Mouse (Mus musculus) retina, postnatal 7 days (tissue): ENCODE measurements around the gene Gm28845.
"Not testable (repeated sequence)": the region's sequence is repeated elsewhere in the genome, so short reads cannot be mapped to it uniquely, and the experiment has no call there.

Experiments used
- DNase-seq: peaks from one replicate; pipeline ENCODE4 v3.0.0-alpha.2; 2012; ENCODE audit warnings: low read depth, low spot score

Gm28845 gene

GRCm38 (mm10) chr1:65107654-65108279 is 11.6 kb downstream of the Gm28845 start:
- no peak for DNase-seq

- DNase-seq, result no peak
Measured at GRCm38 (mm10) chr1:65103273-65103672, 16.1 kb downstream of the Gm28845 start, which contains the start of gene Cryga. Gene Cryga (minus strand): TSS chr1:65103373.

- no peak for DNase-seq
Measured at GRCm38 (mm10) chr1:65096953-65097352, 22.4 kb downstream of the Gm28845 start.

- no peak for DNase-seq
Measured at GRCm38 (mm10) chr1:65091566-65091965, 27.8 kb downstream of the Gm28845 start.

- DNase-seq, result no peak
Measured at GRCm38 (mm10) chr1:65090370-65090769, 29.0 kb downstream of the Gm28845 start.

GRCm38 (mm10) chr1:65088567-65089356 is 30.6 kb downstream of the Gm28845 start:
- no peak for DNase-seq

GRCm38 (mm10) chr1:65082188-65082587 is 37.2 kb downstream of the Gm28845 start, which contains the start of gene Crygb:
Gene Crygb (minus strand): TSS chr1:65082288.
- DNase-seq, result no peak

- no peak for DNase-seq
Measured at GRCm38 (mm10) chr1:65075607-65076006, 43.8 kb downstream of the Gm28845 start.

- no peak for DNase-seq
Measured at GRCm38 (mm10) chr1:65073589-65073988, 45.8 kb downstream of the Gm28845 start, which contains the start of gene Crygc. Gene Crygc (minus strand): TSS chr1:65073689.

GRCm38 (mm10) chr1:65067842-65068241 is 51.5 kb downstream of the Gm28845 start:
- no peak for DNase-seq

GRCm38 (mm10) chr1:65064201-65064600 is 55.2 kb downstream of the Gm28845 start:
- DNase-seq, result no peak

GRCm38 (mm10) chr1:65063352-65063751 is 56.0 kb downstream of the Gm28845 start, which contains the start of gene Crygd:
Gene Crygd (minus strand): TSS chr1:65063452.
- no peak for DNase-seq

- DNase-seq, result no peak
Measured at GRCm38 (mm10) chr1:65052140-65052539, 67.2 kb downstream of the Gm28845 start.

- DNase-seq, result no peak
Measured at GRCm38 (mm10) chr1:65051696-65052095, 67.7 kb downstream of the Gm28845 start.

GRCm38 (mm10) chr1:65050952-65051351 is 68.4 kb downstream of the Gm28845 start, which contains the start of gene Cryge:
Gene Cryge (minus strand): TSS chr1:65051149.
- DNase-seq, result not testable (repeated sequence)
